Mouse (Mus musculus): ENCODE data around the gene Mrpl10. TPM values are rescaled to one million over a fixed set of nuclear protein-coding genes. Genes with fewer than 3 reads are reported as not detected.
A peak's percentile ranks its signal among the peaks of the same experiment; 100 is the strongest.

The Mrpl10 gene
- total and polyA plus RNA-seq, 2 experiments from 2014 or later, result 64.6 to 66.6 TPM

DNA sequence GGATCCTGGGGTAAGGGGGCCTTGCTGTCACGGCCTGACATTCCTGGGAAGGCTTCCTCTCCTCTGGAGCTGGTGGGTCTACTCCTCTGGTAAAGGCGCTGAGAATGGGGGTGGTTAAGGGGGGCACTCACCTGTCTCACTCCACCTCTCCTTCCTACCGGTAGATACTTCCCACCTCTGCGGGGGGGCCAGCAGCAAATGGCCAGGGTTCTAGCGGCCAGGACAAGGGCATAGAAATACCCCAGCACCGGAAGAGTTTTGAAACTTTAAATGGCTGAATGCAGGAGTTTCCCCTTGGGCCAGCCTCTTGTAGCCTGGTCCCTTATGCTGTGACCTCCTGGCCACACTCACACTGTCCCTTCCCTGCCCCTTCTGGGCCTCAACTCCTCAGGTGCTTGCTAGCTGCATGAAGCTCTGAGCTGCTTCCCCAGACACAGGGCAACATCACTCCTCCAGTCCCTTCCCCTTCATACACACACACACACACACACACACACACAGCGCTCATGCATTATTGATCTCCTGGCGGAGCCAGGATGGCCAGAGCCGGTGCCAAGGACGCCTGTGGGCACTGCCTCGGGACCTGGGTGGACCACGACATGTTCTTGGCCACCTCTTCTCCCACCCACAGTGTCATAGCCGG lies 9.7 kb downstream of the Mrpl10 start:
- ATAC-seq (peak; percentile 59), DNase-seq (ENCODE audit: low spot score) (peak; percentile 43)
- Histone ChIP-seq H3K4me3 (ENCODE audit: low read length) (peak overlapping the region; percentile 68), H3K4me1 (ENCODE audit: insufficient read depth, low read length) (peaks cover 22% of the 10 kb centered on the region), H3K27me3 (ENCODE audit: insufficient read depth, low read length) (no peaks in the 10 kb centered on the region), H3K4me2 (ENCODE audit: low read depth, low read length) (peak overlapping the region; percentile 96), H3K27ac (peak overlapping the region; percentile 78), H3K36me3 (ENCODE audit: insufficient read depth, low read length) (peaks cover 28% of the 10 kb centered on the region), H3K9ac (replicated peaks; ENCODE audit: low read length) (peak overlapping the region; percentile 67), H3K9me3 (ENCODE audit: low read length) (no peaks in the 10 kb centered on the region)
- TF ChIP-seq CTCF (IDR thresholded peaks at IDR 0.05; ENCODE audit: low read depth), result no peak
- WGBS, result 14% methylated on average over 13 of the region's 13 CpGs

DNA sequence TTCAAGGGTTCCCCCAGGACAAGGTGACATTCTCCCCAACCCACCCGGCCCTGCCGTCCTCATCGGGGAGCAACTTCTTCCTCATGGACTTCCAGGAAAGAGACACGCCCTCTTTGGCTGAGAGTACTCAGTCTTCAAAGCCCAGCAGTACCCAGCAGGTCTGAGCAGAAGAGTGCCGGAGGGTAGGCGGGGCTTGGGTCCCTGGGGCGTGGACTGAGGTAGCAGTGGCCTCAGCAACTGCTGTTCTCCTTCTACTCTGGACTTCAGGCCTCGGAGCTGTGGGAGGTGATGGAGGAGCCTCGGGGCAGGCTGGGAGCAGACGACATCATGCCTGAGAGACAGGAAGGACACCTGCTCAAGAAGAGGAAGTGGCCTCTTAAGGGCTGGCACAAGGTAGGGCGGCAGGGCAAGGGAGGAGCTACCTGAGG lies 10.9 kb downstream of the Mrpl10 start:
- no peak for ATAC-seq
- no peak for TF ChIP-seq CTCF (IDR thresholded peaks at IDR 0.05; ENCODE audit: low read depth)
- Histone ChIP-seq H3K27ac (no peak overlapping the region), H3K27me3 (ENCODE audit: insufficient read depth, low read length) (no peaks in the 10 kb centered on the region), H3K9ac (replicated peaks; ENCODE audit: low read length) (peak overlapping the region; percentile 67; the same call in 1 of the 2 replicates), H3K4me3 (ENCODE audit: low read length) (no peak overlapping the region), H3K9me3 (ENCODE audit: low read length) (no peaks in the 10 kb centered on the region), H3K4me1 (ENCODE audit: insufficient read depth, low read length) (peaks cover 22% of the 10 kb centered on the region), H3K36me3 (ENCODE audit: insufficient read depth, low read length) (peaks cover 27% of the 10 kb centered on the region), H3K4me2 (ENCODE audit: low read depth, low read length) (peak overlapping the region; percentile 96)
- no peak for DNase-seq (ENCODE audit: low spot score)
- WGBS, result 25% methylated on average over 11 of the region's 11 CpGs

DNA sequence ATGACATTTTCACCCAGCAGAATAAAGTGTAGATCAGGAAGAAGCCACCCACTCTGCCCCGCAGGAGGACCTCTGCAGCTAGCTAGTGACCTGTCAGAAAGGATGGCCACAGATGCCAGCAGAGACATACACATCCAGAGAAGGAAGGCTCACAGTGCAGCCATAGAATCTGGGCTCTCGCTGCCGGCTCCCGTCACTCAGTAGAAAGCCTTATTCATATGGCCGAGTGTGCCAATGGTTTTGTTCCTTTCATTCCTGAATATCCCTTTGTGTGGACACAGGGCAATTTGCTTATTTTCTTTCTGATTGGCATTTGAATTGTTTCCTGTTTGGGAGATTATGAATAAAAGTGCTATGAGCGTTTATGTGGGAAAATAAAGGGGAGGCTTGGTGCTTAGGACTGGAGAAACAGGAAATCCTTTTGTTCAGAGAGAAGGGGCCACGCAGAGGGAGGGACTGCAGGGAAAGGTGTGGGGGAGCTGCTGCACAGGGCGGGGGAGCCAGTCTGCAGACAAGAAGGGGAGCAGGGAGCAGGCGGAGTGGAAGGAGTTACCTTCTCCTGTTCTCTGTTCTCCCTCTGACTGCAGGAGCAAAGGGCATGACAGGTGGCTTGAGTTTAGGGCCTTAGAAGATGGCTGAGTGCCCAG lies 22.0 kb downstream of the Mrpl10 start:
- Histone ChIP-seq H3K9ac (replicated peaks; ENCODE audit: low read length) (no peak overlapping the region), H3K36me3 (ENCODE audit: insufficient read depth, low read length) (peaks cover 24% of the 10 kb centered on the region)

GRCm38 (mm10) chr11:97063921-97064295 lies 22.5 kb downstream of the Mrpl10 start:
- DNase-seq (ENCODE audit: low spot score) (no peak), ATAC-seq (no peak)
- no peaks in the 10 kb centered on the region for H3K27me3 ChIP-seq (ENCODE audit: insufficient read depth, low read length)
- peaks cover 24% of the 10 kb centered on the region for H3K36me3 ChIP-seq (ENCODE audit: insufficient read depth, low read length)
- TF ChIP-seq CTCF (IDR thresholded peaks at IDR 0.05; ENCODE audit: low read depth), result peak; percentile 39
- H3K9ac ChIP-seq (replicated peaks; ENCODE audit: low read length), result no peak overlapping the region
- WGBS, result 83% methylated on average over 3 of the region's 3 CpGs
- H3K4me2 ChIP-seq (ENCODE audit: low read depth, low read length), result no peak overlapping the region
- no peaks in the 10 kb centered on the region for H3K4me1 ChIP-seq (ENCODE audit: insufficient read depth, low read length)
- no peak overlapping the region for H3K4me3 ChIP-seq (ENCODE audit: low read length)
- H3K9me3 ChIP-seq (ENCODE audit: low read length), result no peaks in the 10 kb centered on the region
- peak overlapping the region; percentile 58 for H3K27ac ChIP-seq

More for the DNA sequence above, 22.0 kb downstream of the Mrpl10 start:
- H3K27me3 ChIP-seq (ENCODE audit: insufficient read depth, low read length), result no peaks in the 10 kb centered on the region
- no peaks in the 10 kb centered on the region for H3K4me1 ChIP-seq (ENCODE audit: insufficient read depth, low read length)
- H3K4me3 ChIP-seq (ENCODE audit: low read length), result no peak overlapping the region
- peak overlapping the region; percentile 58 for H3K27ac ChIP-seq
- ATAC-seq (no peak), DNase-seq (ENCODE audit: low spot score) (peak; percentile 36)
- WGBS, result 31% methylated on average over 9 of the region's 9 CpGs
- no peak overlapping the region for H3K4me2 ChIP-seq (ENCODE audit: low read depth, low read length)
- no peaks in the 10 kb centered on the region for H3K9me3 ChIP-seq (ENCODE audit: low read length)
- TF ChIP-seq CTCF (IDR thresholded peaks at IDR 0.05; ENCODE audit: low read depth), result no peak

DNA sequence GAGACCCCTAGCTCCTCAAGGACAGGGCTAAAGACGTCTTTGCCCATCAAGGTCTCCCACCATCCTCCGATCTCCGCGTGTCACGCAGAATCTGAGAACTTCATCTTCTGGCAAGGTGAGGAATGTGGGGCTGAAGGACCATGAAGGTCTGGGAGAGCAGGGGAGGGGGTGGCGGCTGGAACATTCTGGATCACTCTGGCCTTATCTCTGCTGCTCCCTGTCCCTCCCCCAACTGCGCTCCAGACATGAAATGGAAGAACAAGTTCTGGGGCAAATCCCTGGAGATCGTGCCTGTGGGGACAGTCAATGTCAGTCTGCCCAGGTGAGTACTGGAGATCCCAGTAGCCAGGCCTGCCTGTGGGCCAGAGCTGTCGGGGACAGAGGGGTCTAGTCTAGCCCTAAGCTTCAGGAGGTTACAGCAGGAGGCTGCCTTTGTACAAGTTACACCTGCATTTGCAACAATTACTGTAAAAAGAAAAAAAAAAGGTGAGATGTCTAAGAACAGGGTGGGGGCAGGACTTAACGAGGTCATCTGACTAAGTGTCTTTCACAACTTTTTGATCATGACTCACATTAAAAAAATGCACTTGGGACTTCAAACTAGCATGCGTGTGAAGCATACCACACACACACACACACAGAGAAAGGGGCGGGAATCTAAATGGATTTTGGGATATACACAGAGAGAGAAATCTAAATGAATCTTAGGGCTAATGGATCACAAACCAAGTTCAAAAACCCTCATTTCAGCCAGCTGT lies 24.4 kb downstream of the Mrpl10 start:
- Histone ChIP-seq H3K4me1 (ENCODE audit: insufficient read depth, low read length) (no peaks in the 10 kb centered on the region), H3K36me3 (ENCODE audit: insufficient read depth, low read length) (peaks cover 15% of the 10 kb centered on the region), H3K9ac (replicated peaks; ENCODE audit: low read length) (no peak overlapping the region), H3K27ac (no peak overlapping the region), H3K9me3 (ENCODE audit: low read length) (no peaks in the 10 kb centered on the region), H3K4me2 (ENCODE audit: low read depth, low read length) (no peak overlapping the region), H3K4me3 (ENCODE audit: low read length) (no peak overlapping the region), H3K27me3 (ENCODE audit: insufficient read depth, low read length) (no peaks in the 10 kb centered on the region)
- DNase-seq (ENCODE audit: low spot score) (no peak), ATAC-seq (no peak)
- TF ChIP-seq CTCF (IDR thresholded peaks at IDR 0.05; ENCODE audit: low read depth), result no peak
- 79% methylated on average over 12 of the region's 12 CpGs for WGBS

GRCm38 (mm10) chr11:97066656-97067360 lies 25.4 kb downstream of the Mrpl10 start:
- DNase-seq (ENCODE audit: low spot score) (peak; percentile 28), ATAC-seq (0 out of 2 replicates have a peak, but pooled peaks have one; percentile 27)
- 53% methylated on average over 22 of the region's 22 CpGs for WGBS

More at GRCm38 (mm10) chr11:97066656-97067360, 25.4 kb downstream of the Mrpl10 start:
- Histone ChIP-seq H3K36me3 (ENCODE audit: insufficient read depth, low read length) (0 out of 2 replicates have a peak, but pooled peaks cover 9% of the 10 kb centered on the region), H3K4me2 (ENCODE audit: low read depth, low read length) (no peak overlapping the region), H3K27ac (no peak overlapping the region), H3K9me3 (ENCODE audit: low read length) (no peaks in the 10 kb centered on the region), H3K9ac (replicated peaks; ENCODE audit: low read length) (no peak overlapping the region), H3K4me3 (ENCODE audit: low read length) (no peak overlapping the region), H3K27me3 (ENCODE audit: insufficient read depth, low read length) (no peaks in the 10 kb centered on the region), H3K4me1 (ENCODE audit: insufficient read depth, low read length) (no peaks in the 10 kb centered on the region)
- TF ChIP-seq CTCF (IDR thresholded peaks at IDR 0.05; ENCODE audit: low read depth), result no peak
